Mouse (Mus musculus): ENCODE results near the gene Scnm1. TPM values are rescaled to one million over a fixed set of nuclear protein-coding genes. Genes with fewer than 3 reads are reported as not detected.

Gene Scnm1
- polyA plus RNA-seq, 1 experiment, result 51.5 TPM

GRCm38 (mm10) chr3:95171105-95171504 lies 37.3 kb upstream of the Scnm1 start:
- no peak for TF ChIP-seq CTCF (IDR thresholded peaks at IDR 0.05; ENCODE audit: borderline replicate concordance, insufficient read depth, low read length)
- TF ChIP-seq POLR2A (IDR thresholded peaks at IDR 0.05; ENCODE audit: low read depth, low read length), result no peak
- H3K4me1 ChIP-seq (ENCODE audit: control insufficient read depth, insufficient read depth, low read length), result no peaks in the 10 kb centered on the region
- no peak overlapping the region for H3K4me3 ChIP-seq (ENCODE audit: insufficient read depth, low read length)
- no peak overlapping the region for H3K27ac ChIP-seq (ENCODE audit: insufficient read depth, low read length)

- H3K4me1 ChIP-seq (ENCODE audit: control insufficient read depth, insufficient read depth, low read length), result no peaks in the 10 kb centered on the region
- no peak overlapping the region for H3K27ac ChIP-seq (ENCODE audit: insufficient read depth, low read length)
- no peak overlapping the region for H3K4me3 ChIP-seq (ENCODE audit: insufficient read depth, low read length)
- TF ChIP-seq POLR2A (IDR thresholded peaks at IDR 0.05; ENCODE audit: low read depth, low read length) (no peak), CTCF (IDR thresholded peaks at IDR 0.05; ENCODE audit: borderline replicate concordance, insufficient read depth, low read length) (no peak)
Observed at GRCm38 (mm10) chr3:95169996-95170395, 36.2 kb upstream of the Scnm1 start.

- no peak overlapping the region for H3K4me3 ChIP-seq (ENCODE audit: insufficient read depth, low read length)
- no peaks in the 10 kb centered on the region for H3K4me1 ChIP-seq (ENCODE audit: control insufficient read depth, insufficient read depth, low read length)
- TF ChIP-seq CTCF (IDR thresholded peaks at IDR 0.05; ENCODE audit: borderline replicate concordance, insufficient read depth, low read length) (no peak), POLR2A (IDR thresholded peaks at IDR 0.05; ENCODE audit: low read depth, low read length) (no peak)
- H3K27ac ChIP-seq (ENCODE audit: insufficient read depth, low read length), result no peak overlapping the region
Observed at GRCm38 (mm10) chr3:95164840-95165239, 31.0 kb upstream of the Scnm1 start.

- Histone ChIP-seq H3K4me3 (ENCODE audit: insufficient read depth, low read length) (no peak overlapping the region), H3K27ac (ENCODE audit: insufficient read depth, low read length) (no peak overlapping the region), H3K4me1 (ENCODE audit: control insufficient read depth, insufficient read depth, low read length) (peaks cover 6% of the 10 kb centered on the region)
- TF ChIP-seq POLR2A (IDR thresholded peaks at IDR 0.05; ENCODE audit: low read depth, low read length) (no peak), CTCF (IDR thresholded peaks at IDR 0.05; ENCODE audit: borderline replicate concordance, insufficient read depth, low read length) (no peak)
Observed at GRCm38 (mm10) chr3:95164256-95164550, 30.4 kb upstream of the Scnm1 start.

- H3K27ac ChIP-seq (ENCODE audit: insufficient read depth, low read length), result no peak overlapping the region
- TF ChIP-seq CTCF (IDR thresholded peaks at IDR 0.05; ENCODE audit: borderline replicate concordance, insufficient read depth, low read length) (no peak), POLR2A (IDR thresholded peaks at IDR 0.05; ENCODE audit: low read depth, low read length) (no peak)
Observed at GRCm38 (mm10) chr3:95163419-95164255, 29.8 kb upstream of the Scnm1 start.

GRCm38 (mm10) chr3:95162345-95162628 lies 28.5 kb upstream of the Scnm1 start:
- no peak for TF ChIP-seq CTCF (IDR thresholded peaks at IDR 0.05; ENCODE audit: borderline replicate concordance, insufficient read depth, low read length)
- TF ChIP-seq POLR2A (IDR thresholded peaks at IDR 0.05; ENCODE audit: low read depth, low read length), result no peak
- no peak overlapping the region for H3K27ac ChIP-seq (ENCODE audit: insufficient read depth, low read length)
- H3K4me3 ChIP-seq (ENCODE audit: insufficient read depth, low read length), result no peak overlapping the region

More at GRCm38 (mm10) chr3:95163419-95164255, 29.8 kb upstream of the Scnm1 start:
- Histone ChIP-seq H3K4me3 (ENCODE audit: insufficient read depth, low read length) (no peak overlapping the region), H3K4me1 (ENCODE audit: control insufficient read depth, insufficient read depth, low read length) (peaks cover 6% of the 10 kb centered on the region)

GRCm38 (mm10) chr3:95161618-95162344 lies 28.0 kb upstream of the Scnm1 start:
- Histone ChIP-seq H3K4me1 (ENCODE audit: control insufficient read depth, insufficient read depth, low read length) (peaks cover 6% of the 10 kb centered on the region), H3K27ac (ENCODE audit: insufficient read depth, low read length) (no peak overlapping the region), H3K4me3 (ENCODE audit: insufficient read depth, low read length) (no peak overlapping the region)
- TF ChIP-seq POLR2A (IDR thresholded peaks at IDR 0.05; ENCODE audit: low read depth, low read length), result no peak
- TF ChIP-seq CTCF (IDR thresholded peaks at IDR 0.05; ENCODE audit: borderline replicate concordance, insufficient read depth, low read length), result no peak

More at GRCm38 (mm10) chr3:95162345-95162628, 28.5 kb upstream of the Scnm1 start:
- peaks cover 6% of the 10 kb centered on the region for H3K4me1 ChIP-seq (ENCODE audit: control insufficient read depth, insufficient read depth, low read length)

- Histone ChIP-seq H3K4me3 (ENCODE audit: insufficient read depth, low read length) (peak overlapping the region; percentile 70), H3K27ac (ENCODE audit: insufficient read depth, low read length) (no peak overlapping the region), H3K4me1 (ENCODE audit: control insufficient read depth, insufficient read depth, low read length) (peaks cover 6% of the 10 kb centered on the region)
- TF ChIP-seq POLR2A (IDR thresholded peaks at IDR 0.05; ENCODE audit: low read depth, low read length) (no peak), CTCF (IDR thresholded peaks at IDR 0.05; ENCODE audit: borderline replicate concordance, insufficient read depth, low read length) (no peak)
Observed at GRCm38 (mm10) chr3:95161041-95161551, 27.3 kb upstream of the Scnm1 start.

- Histone ChIP-seq H3K4me1 (ENCODE audit: control insufficient read depth, insufficient read depth, low read length) (peaks cover 6% of the 10 kb centered on the region), H3K4me3 (ENCODE audit: insufficient read depth, low read length) (peak within 1 kb of the TSS; percentile 70), H3K27ac (ENCODE audit: insufficient read depth, low read length) (no peak within 1 kb of the TSS)
- TF ChIP-seq CTCF (IDR thresholded peaks at IDR 0.05; ENCODE audit: borderline replicate concordance, insufficient read depth, low read length) (no peak), POLR2A (IDR thresholded peaks at IDR 0.05; ENCODE audit: low read depth, low read length) (peak; percentile 84)
Observed at GRCm38 (mm10) chr3:95159987-95160963, 26.5 kb upstream of the Scnm1 start, which contains the start of gene Sema6c. Gene Sema6c (plus strand): TSS chr3:95160457.
